Mouse (Mus musculus) MEL (cell line): ENCODE measurements at regions not wholly inside any gene's neighbourhood (a gene's known extent, or its start where the extent isn't known, plus 50 kb on each side); places are given as distances from the start of the nearest gene placed in this dataset.

ENCODE experiments used
- DNase-seq: peaks from one replicate; pipeline ENCODE4 v3.0.0; 2011; ENCODE audit warnings: low read depth, low spot score
- H3K27ac ChIP-seq: 2 replicates; pipeline ENCODE4 v1.5.1; 2012; ENCODE audit warnings: low read depth, mild to moderate bottlenecking, control low read depth, low read length, moderate library complexity; ENCODE audit not compliant: control insufficient read depth
- H3K27me3 ChIP-seq, 2 experiments: fragments of 150-350 bp in 1 of 2; sonication (generic) in 1 of 2; 2 replicates each; pipeline ENCODE4 v1.6.1; 2012; ENCODE audit warnings: low read length in 2 of 2, mild to moderate bottlenecking in 2 of 2, improper control_type of control experiment in 1 of 2, moderate library complexity in 1 of 2; ENCODE audit not compliant: insufficient read depth in 2 of 2, control insufficient read depth in 1 of 2
- H3K36me3 ChIP-seq, 2 experiments: 2 replicates each; pipeline ENCODE4 v1.6.1; 2012 to 2014; ENCODE audit warnings: low read length in 2 of 2, improper control_type of control experiment in 1 of 2, inconsistent platforms in 1 of 2, mild to moderate bottlenecking in 1 of 2; ENCODE audit not compliant: insufficient read depth in 2 of 2, control insufficient read depth in 1 of 2
- H3K4me1 ChIP-seq, 2 experiments: fragments of 150-350 bp in 1 of 2; sonication (generic) in 1 of 2; 2 replicates each; pipeline ENCODE4 v1.6.1; 2012; ENCODE audit warnings: low read length in 2 of 2, improper control_type of control experiment in 1 of 2, mild to moderate bottlenecking in 1 of 2; ENCODE audit not compliant: insufficient read depth in 2 of 2, control insufficient read depth in 1 of 2
- H3K4me3 ChIP-seq, 2 experiments: fragments of 150-350 bp in 1 of 2; sonication (generic) in 1 of 2; 2 replicates each; pipeline ENCODE4 v1.5.1; 2012; ENCODE audit warnings: low read depth in 2 of 2, low read length in 2 of 2, mild to moderate bottlenecking in 2 of 2, moderate library complexity in 2 of 2, control low read depth in 1 of 2, improper control_type of control experiment in 1 of 2; ENCODE audit not compliant: control insufficient read depth in 1 of 2, insufficient read depth in 1 of 2
- H3K79me2 ChIP-seq: 2 replicates; pipeline ENCODE4 v1.6.1; 2012; ENCODE audit warnings: mild to moderate bottlenecking, low read length, moderate library complexity; ENCODE audit not compliant: control insufficient read depth, poor library complexity, insufficient read depth
- H3K9ac ChIP-seq: 2 replicates; pipeline ENCODE4 v1.6.1; 2012; ENCODE audit warnings: low read depth, mild to moderate bottlenecking, control low read depth, low read length, moderate library complexity; ENCODE audit not compliant: control insufficient read depth, poor library complexity, severe bottlenecking
- H3K9me3 ChIP-seq: fragments of 150-350 bp; sonication (generic); replicated peaks from 2 replicates; pipeline ENCODE4 v1.6.1; 2012; ENCODE audit warnings: mild to moderate bottlenecking, low read length, improper control_type of control experiment, moderate library complexity; ENCODE audit not compliant: insufficient read depth
- BHLHE40 ChIP-seq: IDR thresholded peaks from 2 replicates; pipeline ENCODE4 v1.6.1; 2012; ENCODE audit warnings: low read depth, mild to moderate bottlenecking, inconsistent platforms, low read length, improper control_type of control experiment, borderline replicate concordance
- CHD1 ChIP-seq: IDR thresholded peaks from 2 replicates; pipeline ENCODE4 v1.6.1; 2012; ENCODE audit warnings: low read depth, mild to moderate bottlenecking, inconsistent platforms, low read length, improper control_type of control experiment
- CHD2 ChIP-seq: IDR thresholded peaks from 2 replicates; pipeline ENCODE4 v1.6.1; 2011; ENCODE audit warnings: low read length, improper control_type of control experiment
- CTCF ChIP-seq, 3 experiments: IDR thresholded peaks in 2 of 3; conservative IDR thresholded peaks in 1 of 3; 2 replicates each; pipeline ENCODE4 v1.5.1; 2011 to 2012; ENCODE audit warnings: low read length in 3 of 3, low read depth in 2 of 3, mild to moderate bottlenecking in 2 of 3, improper control_type of control experiment in 1 of 3, inconsistent platforms in 1 of 3, mixed read lengths in 1 of 3, moderate library complexity in 1 of 3; ENCODE audit not compliant: control insufficient read depth in 1 of 3, insufficient read depth in 1 of 3, poor library complexity in 1 of 3, severe bottlenecking in 1 of 3
- ELF1 ChIP-seq: IDR thresholded peaks from 2 replicates; pipeline ENCODE4 v1.6.1; 2014; ENCODE audit warnings: low read depth, mild to moderate bottlenecking, inconsistent platforms, low read length, improper control_type of control experiment, moderate library complexity
- EP300 ChIP-seq, 2 experiments: IDR thresholded peaks; 2 replicates each; pipeline ENCODE4 v1.6.1; 2011; ENCODE audit warnings: improper control_type of control experiment in 2 of 2, low read length in 2 of 2, low read depth in 1 of 2, mild to moderate bottlenecking in 1 of 2
- GATA1 ChIP-seq: IDR thresholded peaks from 2 replicates; pipeline ENCODE4 v1.6.1; 2011; ENCODE audit warnings: low read depth, low read length, improper control_type of control experiment
- KAT2A ChIP-seq: conservative IDR thresholded peaks from 2 replicates; pipeline ENCODE4 v1.6.1; 2012; ENCODE audit warnings: low read depth, low read length, improper control_type of control experiment, inconsistent platforms
- MAZ ChIP-seq: IDR thresholded peaks from 2 replicates; pipeline ENCODE4 v1.6.1; 2012; ENCODE audit warnings: low read depth, mild to moderate bottlenecking, inconsistent platforms, low read length, improper control_type of control experiment
- MXI1 ChIP-seq: IDR thresholded peaks from 2 replicates; pipeline ENCODE4 v1.6.1; 2011; ENCODE audit warnings: mild to moderate bottlenecking, low read depth, low read length, improper control_type of control experiment
- MYB ChIP-seq: IDR thresholded peaks from 2 replicates; pipeline ENCODE4 v1.6.1; 2011; ENCODE audit warnings: mild to moderate bottlenecking, low read depth, low read length, improper control_type of control experiment
- MYC ChIP-seq: IDR thresholded peaks from 2 replicates; pipeline ENCODE4 v1.6.1; 2011; ENCODE audit warnings: low read depth, mild to moderate bottlenecking, low read length, improper control_type of control experiment, moderate library complexity
- NRF1 ChIP-seq: IDR thresholded peaks from 2 replicates; pipeline ENCODE4 v1.6.1; 2014; ENCODE audit warnings: low read depth, mild to moderate bottlenecking, inconsistent platforms, low read length, improper control_type of control experiment, moderate library complexity; ENCODE audit not compliant: poor library complexity, insufficient read depth, severe bottlenecking
- TAL1 ChIP-seq: IDR thresholded peaks from 2 replicates; pipeline ENCODE4 v1.6.1; 2012; ENCODE audit warnings: mild to moderate bottlenecking, inconsistent platforms, low read length, moderate library complexity, mixed read lengths
- USF2 ChIP-seq, 2 experiments: IDR thresholded peaks; 2 replicates each; pipeline ENCODE4 v1.6.1; 2011 to 2012; ENCODE audit warnings: improper control_type of control experiment in 2 of 2, low read length in 2 of 2, borderline replicate concordance in 1 of 2, inconsistent platforms in 1 of 2, low read depth in 1 of 2, mild to moderate bottlenecking in 1 of 2; ENCODE audit not compliant: insufficient read depth in 1 of 2
- ZKSCAN1 ChIP-seq: IDR thresholded peaks from 2 replicates; pipeline ENCODE4 v1.6.1; 2012; ENCODE audit warnings: low read depth, mild to moderate bottlenecking, inconsistent platforms, low read length, improper control_type of control experiment, moderate library complexity

DNA sequence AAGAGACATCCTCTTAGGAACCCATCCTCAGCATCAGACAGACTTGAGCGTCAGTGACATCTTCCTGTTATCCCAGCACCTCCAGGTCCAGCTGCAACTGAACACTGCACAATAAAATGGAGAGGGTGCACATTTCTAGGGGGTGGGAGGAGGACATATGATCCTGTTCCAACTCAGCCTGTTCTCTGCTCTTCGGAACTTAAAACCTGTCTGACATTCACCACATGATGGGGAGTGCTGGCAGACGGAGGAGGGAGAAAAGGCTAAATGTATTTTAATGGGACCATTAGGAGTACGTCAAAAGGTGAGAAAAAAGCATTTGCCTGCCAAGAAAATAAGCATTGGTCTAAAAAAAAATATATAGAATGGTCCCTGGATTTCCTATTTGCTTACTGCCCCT is 212.4 kb upstream of the Jarid2 start:
- Histone ChIP-seq H3K9me3 (no peaks in the 10 kb centered on the region), H3K27ac (no peak overlapping the region), H3K79me2 (no peaks in the 10 kb centered on the region), H3K9ac (no peak overlapping the region), H3K27me3 (no peaks in the 10 kb centered on the region), H3K36me3 (no peaks in the 10 kb centered on the region), H3K4me1 (no peaks in the 10 kb centered on the region), H3K4me3 (no peak overlapping the region)
- no peak for DNase-seq
- TF ChIP-seq CHD1 = no peak
- no peak for TF ChIP-seq ELF1
- TF ChIP-seq BHLHE40 = no peak
- TF ChIP-seq NRF1 = no peak
- TF ChIP-seq CTCF (IDR thresholded peaks at IDR 0.05 in 2 of 3, conservative IDR thresholded peaks at IDR 0.05 in 1 of 3; ENCODE audit: control insufficient read depth in 1 of 3, insufficient read depth in 1 of 3, low read depth in 2 of 3, low read length in 3 of 3, poor library complexity in 1 of 3, severe bottlenecking in 1 of 3) = no peak
- TF ChIP-seq TAL1 = no peak

DNA sequence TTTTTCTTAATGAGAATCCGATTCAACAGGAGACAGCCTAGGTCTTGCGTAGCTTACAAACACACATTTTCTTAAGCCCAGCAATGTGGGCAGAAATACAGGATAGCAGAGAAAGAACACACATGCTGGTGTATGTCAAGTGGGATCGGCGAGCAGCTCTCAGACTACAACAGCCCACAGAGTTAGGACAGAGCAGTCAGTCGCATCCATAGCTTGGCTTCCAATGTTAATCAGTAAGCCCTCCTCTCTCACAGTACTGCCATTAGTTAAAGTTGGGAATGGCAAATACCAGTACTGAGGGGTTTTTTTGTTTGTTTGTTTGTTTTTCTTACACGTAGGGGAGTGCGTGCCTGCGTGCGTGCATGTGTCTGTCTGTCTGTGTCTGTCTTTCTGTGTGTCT is 212.0 kb upstream of the Jarid2 start:
- Histone ChIP-seq H3K9ac (no peak overlapping the region), H3K79me2 (no peaks in the 10 kb centered on the region), H3K4me3 (no peak overlapping the region), H3K27me3 (no peaks in the 10 kb centered on the region), H3K9me3 (no peaks in the 10 kb centered on the region), H3K4me1 (no peaks in the 10 kb centered on the region), H3K36me3 (no peaks in the 10 kb centered on the region), H3K27ac (no peak overlapping the region)
- TF ChIP-seq MYB (no peak), KAT2A (no peak)
- no peak for DNase-seq

DNA sequence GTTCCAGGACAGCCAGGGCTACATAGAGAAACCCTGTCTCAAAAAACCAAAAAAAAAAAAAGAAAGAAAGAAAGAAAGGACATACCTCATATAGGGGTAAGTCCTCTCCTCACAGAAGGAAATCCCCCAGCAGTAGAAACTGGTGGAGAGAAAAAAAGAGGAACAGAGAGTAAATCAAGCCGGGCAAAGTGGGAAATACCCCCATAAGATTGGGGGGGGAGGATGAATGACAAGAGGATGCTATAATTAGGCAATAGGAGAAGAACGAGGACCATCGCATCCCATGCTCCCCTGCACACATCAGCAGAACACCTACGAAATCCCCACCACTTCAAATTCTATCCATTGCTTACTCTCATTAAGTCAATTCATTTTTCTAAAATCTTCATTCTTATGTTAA is 211.1 kb upstream of the Jarid2 start:
- no peaks in the 10 kb centered on the region for H3K9me3 ChIP-seq
- DNase-seq = no peak
- H3K36me3 ChIP-seq = no peaks in the 10 kb centered on the region
- no peak overlapping the region for H3K27ac ChIP-seq
- H3K4me3 ChIP-seq = no peak overlapping the region
- no peak overlapping the region for H3K9ac ChIP-seq
- H3K4me1 ChIP-seq = no peaks in the 10 kb centered on the region
- H3K27me3 ChIP-seq = no peaks in the 10 kb centered on the region; a peak in 1 of 4 replicates
- TF ChIP-seq MXI1 = no peak
- TF ChIP-seq CHD2 = no peak
- TF ChIP-seq USF2 (IDR thresholded peaks at IDR 0.05; ENCODE audit: borderline replicate concordance in 1 of 2, insufficient read depth in 1 of 2, low read depth in 1 of 2, low read length in 2 of 2) = no peak
- TF ChIP-seq MAZ = no peak
- no peak for TF ChIP-seq GATA1
- no peak for TF ChIP-seq EP300 (IDR thresholded peaks at IDR 0.05; ENCODE audit: low read depth in 1 of 2, low read length in 2 of 2)
- no peak for TF ChIP-seq ZKSCAN1
- TF ChIP-seq MYC = no peak
- no peak for TF ChIP-seq TAL1
- no peak for TF ChIP-seq NRF1
- H3K79me2 ChIP-seq = no peaks in the 10 kb centered on the region
